Mouse (Mus musculus) right cerebral cortex, postnatal 14 days (tissue): ENCODE data around the gene Mme.

ENCODE experiments used
- DNase-seq: peaks from one replicate; pipeline ENCODE4 v3.0.0; 2022

Mme gene

DNA sequence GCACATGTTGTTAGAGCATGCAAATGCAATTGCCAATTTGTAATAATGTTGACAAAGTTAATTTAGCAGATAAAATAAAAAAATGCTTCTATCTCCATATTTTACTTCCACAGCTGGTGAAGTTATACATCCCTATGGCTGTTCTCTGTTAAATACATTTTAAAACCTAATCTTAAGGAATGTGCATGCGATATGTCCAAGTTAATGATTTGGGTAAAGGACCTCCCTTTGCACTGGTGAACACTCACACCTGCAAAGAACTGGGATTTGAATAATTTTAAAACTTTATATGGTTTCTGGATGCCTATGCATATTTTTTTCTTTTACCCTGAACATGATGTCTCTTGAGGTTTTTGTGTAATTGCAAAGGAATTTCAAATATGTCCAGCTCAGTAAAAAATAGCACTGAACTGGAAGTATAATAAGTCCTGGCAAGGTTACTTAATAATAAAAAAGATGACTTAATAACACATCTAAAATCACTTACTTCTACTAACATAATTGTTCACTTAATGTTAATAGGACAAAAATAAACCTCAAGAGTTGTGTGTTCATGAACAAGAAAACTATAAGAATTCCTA is 110.4 kb downstream of the Mme start:
- no peak for DNase-seq

DNA sequence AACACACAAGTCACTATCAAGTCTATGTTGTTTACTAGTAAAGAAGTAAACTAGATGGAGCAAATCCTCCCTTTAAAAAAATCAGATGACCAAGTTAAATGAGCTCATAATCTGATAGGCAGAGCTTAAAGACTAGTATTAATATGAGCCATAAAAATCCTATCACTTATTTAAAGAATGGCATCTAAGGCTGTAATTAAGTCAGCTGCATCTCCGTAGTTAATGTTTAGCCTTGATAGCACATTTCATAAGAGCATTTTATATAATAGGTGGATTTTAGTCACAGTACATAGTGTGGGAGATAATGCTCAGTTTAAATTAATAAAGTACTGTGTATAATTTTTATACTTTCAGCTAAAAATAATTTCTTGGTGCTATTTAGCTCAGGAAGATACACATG is 118.2 kb downstream of the Mme start:
- DNase-seq = no peak

DNA sequence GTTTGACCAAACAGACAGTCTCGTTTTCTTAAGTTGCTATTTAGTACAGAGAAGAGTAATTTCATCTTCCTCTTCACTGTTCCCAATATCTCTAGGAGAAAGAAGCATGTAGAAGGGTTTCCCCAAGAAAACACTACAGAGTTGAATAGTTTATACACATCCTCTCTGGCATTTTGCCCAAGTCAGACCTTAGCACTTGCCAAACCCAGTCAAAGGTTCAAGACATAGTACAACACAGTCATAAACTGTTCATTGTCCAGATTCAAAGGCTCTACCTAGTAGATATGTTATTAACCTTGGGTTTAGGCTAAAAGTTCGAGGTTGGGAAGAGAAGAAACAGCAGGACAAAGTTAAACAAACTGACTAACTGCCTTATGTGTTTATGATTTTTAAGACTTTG is 143.7 kb downstream of the Mme start:
- no peak for DNase-seq

DNA sequence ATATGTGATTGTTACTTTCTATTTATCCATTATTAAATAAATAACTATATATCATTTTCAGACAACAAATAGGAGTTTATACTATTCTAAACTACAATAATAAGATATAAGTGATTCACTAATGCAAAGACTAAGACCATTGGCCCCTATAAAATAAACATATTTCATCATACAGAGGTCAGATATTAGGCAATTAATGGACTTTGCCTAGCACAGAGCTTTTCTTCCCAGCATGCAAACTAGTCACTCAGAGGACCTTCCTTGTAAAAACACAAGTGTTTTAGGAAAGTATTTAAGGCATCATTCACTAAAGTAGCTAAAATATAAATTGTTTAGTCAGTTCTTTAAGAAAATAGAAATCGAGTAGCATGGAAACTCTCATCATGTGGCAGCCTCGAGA is 149.4 kb downstream of the Mme start:
- DNase-seq = no peak

DNA sequence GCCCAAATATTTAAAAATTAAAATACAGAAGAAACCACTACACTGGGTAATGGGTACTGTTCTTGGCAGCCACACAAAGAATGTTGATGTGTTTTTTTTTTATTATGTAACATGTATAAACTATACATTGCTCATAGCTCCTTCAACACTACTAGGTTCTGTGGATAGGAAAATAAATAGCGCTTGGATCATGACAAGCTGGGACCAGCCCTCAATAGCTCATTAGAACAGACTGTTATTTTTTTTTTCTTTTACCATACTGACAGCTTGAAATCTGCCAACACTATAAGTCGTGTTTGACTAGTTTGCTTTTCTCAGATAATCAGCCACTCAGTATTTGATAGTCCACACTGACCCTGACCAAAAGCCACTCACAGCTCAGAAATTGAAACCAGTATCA is 150.0 kb downstream of the Mme start:
- no peak for DNase-seq

DNA sequence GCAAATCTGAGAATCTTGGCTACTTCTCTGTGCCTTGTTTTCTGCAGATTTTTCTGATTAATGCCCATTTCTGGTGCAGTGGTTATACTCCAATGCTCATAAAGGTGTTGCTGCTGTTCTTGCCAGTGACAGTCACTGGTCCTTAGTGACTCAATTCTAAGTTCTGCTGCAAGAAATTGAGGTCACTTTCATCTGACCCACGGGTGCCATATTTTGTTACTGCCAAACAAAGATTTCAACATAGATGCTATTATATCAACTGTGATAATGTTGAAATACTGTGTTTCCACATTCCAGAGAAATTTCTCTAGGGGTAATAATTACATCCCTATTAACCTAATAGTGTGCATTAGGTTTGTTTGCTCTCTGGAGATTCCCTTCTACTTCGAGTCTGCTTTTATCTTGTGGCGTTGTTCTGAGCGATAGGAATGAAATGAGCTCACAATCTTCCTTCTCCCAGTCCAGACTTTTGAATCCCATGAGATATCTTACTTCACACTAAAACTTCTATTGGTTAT is 153.1 kb downstream of the Mme start:
- DNase-seq = no peak

DNA sequence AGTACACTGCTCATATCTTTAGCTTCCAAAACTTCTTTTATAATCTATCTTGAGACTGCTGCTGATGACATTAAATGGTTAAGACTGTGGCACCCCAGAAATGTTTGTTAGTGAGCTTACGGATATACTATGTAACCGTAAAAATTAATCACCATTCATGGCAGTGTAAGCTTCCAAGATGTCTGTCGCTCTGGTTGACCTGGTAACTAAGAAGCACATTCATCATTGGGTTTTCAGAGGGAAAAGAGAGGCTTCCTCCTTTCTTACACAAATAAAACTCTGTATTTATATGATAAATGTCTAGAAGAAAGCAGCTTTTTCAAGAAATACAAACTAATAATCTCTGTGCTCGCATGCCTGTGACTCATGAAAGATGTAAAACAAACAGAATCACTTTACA is 156.8 kb downstream of the Mme start:
- no peak for DNase-seq

DNA sequence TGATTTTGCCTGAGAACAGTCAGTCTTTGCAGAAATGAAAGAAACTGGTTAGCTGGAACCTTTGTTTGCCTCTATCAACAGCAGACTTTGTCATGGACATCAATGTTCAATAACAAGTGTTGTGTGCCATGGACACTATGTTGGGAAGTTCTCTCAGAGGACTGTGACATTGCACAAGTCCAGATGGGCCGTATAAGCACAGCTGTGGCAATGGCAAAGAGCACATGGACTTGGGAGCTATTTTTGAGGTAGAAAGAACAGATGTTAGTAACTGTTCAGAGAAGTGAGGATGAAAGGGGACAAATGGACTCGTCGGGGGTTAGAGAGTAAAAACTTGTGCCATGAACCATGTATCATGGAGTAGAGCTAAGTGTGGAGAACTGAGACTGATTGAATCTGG is 165.1 kb downstream of the Mme start:
- no peak for DNase-seq

DNA sequence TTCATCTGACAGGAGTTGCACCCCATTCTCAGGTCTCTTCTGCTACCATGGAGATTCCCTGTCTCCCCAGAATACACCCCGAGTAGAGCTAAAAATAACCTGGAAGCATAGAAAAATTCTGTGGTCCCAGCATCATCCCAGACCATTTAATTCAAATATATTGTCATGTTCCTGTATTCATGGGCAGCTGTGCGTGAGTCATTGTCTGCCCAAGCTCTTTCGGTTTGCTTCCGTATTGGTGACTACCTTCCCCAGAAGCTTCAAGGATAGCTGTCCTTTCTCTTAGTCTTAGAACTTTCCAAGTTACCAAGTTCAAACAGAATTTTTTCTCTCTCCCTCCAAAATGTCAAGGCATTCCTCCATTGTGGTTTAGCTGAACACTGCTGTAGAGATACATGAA is 169.7 kb downstream of the Mme start:
- no peak for DNase-seq

DNA sequence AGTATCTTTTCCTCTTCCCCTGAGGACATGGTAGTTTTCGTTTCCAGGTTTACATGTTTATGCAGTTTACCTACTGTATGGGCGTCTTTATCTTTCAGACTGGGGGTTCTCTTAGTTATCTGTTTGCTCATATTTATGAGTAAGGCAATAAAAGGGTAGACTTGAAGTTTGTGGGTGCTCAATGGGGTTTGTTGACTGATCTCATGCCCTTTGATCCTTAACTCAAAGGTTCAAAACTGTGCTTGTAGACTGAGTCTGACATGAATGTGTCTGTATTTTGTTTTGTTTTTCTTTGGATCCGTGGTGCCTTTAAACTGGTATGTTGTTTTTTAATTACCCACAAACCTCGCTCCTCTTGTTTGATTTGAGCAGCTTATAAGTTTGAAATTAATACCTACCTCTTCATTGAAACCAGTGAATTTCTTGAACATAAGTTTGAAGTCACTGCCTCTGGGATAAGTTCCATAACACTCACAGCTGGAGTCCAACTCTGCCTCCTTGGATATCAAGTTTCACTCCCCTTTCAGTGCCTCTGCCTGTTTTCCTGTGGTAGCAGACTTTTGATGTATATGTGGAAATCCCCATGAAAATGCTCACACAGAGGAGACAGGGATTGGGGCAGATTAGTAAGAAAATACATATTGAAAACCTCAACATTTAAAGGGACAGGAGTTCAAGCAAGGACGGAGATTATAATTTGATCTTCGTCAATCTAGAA is 171.0 kb downstream of the Mme start:
- no peak for DNase-seq

DNA sequence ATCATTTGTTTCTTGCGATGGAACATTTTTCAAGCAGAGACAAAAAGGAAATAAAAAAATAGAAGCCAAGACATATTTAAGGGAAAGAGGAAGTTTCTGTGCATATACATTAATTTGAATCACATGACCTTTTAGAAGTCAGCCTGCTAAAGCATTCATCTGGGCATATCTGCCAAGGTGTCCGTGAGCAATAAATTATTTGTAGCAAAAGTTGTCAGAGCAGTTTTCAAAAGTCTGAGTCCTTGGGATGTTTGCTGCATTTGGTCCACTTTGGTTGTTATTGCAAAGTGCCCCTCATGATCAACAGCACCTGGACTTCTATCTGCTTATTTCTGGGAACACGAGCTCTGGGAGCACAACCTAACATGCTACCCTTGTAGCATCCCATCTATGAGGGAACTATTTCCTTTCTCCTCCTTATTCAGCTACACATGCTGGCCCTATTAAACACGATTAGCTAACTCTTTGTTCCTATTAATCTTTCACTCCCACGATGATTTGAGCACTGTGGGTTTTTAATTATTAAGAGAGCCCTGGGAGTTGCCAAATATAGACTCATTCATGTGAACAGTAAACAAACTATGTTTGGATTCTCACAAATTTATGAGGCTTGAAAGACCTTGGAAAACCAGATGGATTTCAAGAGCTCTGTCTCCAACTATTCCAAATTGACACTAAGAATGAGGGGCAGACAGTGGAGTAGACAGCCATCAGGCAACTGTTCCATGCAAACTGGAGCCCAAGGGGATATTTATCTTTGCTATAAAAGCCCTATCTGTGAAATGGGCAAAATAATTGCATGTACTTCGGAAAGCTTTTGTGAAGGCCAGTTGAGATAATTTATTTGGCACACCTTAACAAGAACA is 171.9 kb downstream of the Mme start:
- DNase-seq = no peak

DNA sequence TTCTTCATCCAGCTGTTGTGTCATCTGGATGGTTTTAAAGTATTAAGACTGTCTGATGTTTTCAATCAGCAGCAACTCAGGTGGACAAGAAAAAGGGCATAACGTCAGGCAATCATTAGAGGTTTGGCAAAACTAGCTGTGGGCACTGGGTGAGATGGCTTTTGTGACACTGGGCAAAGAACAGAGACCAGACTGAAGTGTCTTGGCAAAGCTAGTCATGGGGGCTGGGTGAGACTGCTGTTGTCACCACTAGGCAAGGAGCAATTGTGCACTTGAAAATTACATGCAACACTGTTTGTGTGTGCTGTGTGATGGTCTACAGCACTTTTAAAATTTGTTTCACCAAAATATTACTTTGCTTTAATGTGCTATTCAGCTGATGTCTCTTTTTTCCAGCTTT is 175.9 kb downstream of the Mme start:
- DNase-seq = no peak

DNA sequence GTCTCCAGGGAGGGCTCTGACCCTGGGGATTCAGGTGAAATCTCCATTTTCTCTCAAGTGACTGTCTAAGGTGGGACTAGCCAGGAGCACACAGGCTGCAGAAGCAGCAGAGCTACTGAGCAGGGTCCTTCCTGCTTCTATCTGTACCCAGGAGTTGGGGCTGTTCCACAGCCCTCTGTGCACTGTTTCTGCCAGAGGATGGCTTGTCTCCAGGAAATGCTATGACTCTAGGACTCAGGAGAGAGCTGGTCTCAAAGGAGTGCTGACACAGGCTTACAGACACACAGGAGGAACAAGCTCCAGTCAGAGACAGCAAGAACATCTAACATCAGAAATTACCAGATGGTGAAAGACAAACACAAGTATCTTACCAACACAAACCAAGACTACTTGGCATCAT is 176.4 kb downstream of the Mme start:
- no peak for DNase-seq

DNA sequence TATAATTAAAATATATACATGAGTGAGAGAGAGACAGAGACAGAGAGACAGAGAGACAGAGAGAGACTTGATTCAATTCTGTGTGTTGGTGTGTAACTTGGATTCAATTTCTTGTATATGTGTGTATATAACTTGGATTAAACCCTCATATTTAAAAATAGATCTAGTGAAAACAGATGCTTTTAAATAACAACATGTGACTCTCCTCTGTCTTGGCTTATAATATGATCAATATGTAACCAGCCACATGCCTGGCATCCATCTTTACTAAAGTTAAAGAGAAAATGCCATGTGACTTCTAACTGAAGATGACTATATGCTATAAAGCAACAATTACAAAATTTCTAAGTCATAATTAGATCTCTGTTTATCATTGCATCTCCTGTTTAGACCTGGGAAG is 182.2 kb downstream of the Mme start:
- DNase-seq = no peak
